In genomic region chr4:81627714-81628495, GRCm38 (mm10) we compare ENCODE assay signal across 27 mouse cellular contexts.
DNase-seq lines count a peak whose midpoint lies in the region; ATAC-seq lines count a peak whose summit lies in the region.
"Had no signal": no experiment of that assay in that cellular context is flagged by ENCODE, and none has a peak within 500 bp of the region (broad histone marks: within the 10 kb centered on the region; RNA-seq: fewer than 3 reads in every experiment).

No protein-coding gene starts in this region.

- no peak overlapping the region for H3K27ac ChIP-seq in forebrain, embryonic 12.5 days
- H3K27ac ChIP-seq in forebrain, embryonic 16.5 days (ENCODE audit: low read length), result no peak overlapping the region
- no peak overlapping the region for H3K27ac ChIP-seq in neural tube, embryonic 11.5 days (ENCODE audit: low read depth, low read length)
- H3K27ac ChIP-seq: heart, embryonic 10.5 days; heart, embryonic 15.5 days; left cerebral cortex, adult 2 months; liver, embryonic 12.5 days; midbrain, embryonic 10.5 days; midbrain, embryonic 15.5 days had no signal

- ATAC-seq in forebrain, embryonic 12.5 days (ENCODE audit: low FRiP score), result 0 out of 2 replicates have a peak, but pooled peaks have one; percentile 36
- ATAC-seq in forebrain, embryonic 16.5 days, result no peak
- peak; percentile 75 for ATAC-seq in neural tube, embryonic 11.5 days (ENCODE audit: insufficient read depth, low FRiP score, low TSS enrichment)
- ATAC-seq: CD4-positive, CD25-positive, alpha-beta regulatory T cell, adult 4 months; forebrain, postnatal 0 days; intestine, postnatal 0 days; liver, embryonic 12.5 days; liver, postnatal 0 days; midbrain, embryonic 15.5 days had no signal

- no peaks in the 10 kb centered on the region for H3K27me3 ChIP-seq in forebrain, embryonic 12.5 days
- no peaks in the 10 kb centered on the region for H3K27me3 ChIP-seq in forebrain, embryonic 16.5 days (replicated peaks; ENCODE audit: control insufficient read depth, insufficient read depth, low read length)
- no peaks in the 10 kb centered on the region for H3K27me3 ChIP-seq in neural tube, embryonic 11.5 days (ENCODE audit: control insufficient read depth, insufficient read depth, low read length)
- H3K27me3 ChIP-seq: heart, embryonic 15.5 days; liver, embryonic 12.5 days; midbrain, embryonic 15.5 days had no signal

- 73% methylated on average over 12 of the region's 12 CpGs for WGBS in forebrain, embryonic 12.5 days
- WGBS in forebrain, embryonic 16.5 days, result 72% methylated on average over 12 of the region's 12 CpGs
- 25% methylated on average over 12 of the region's 12 CpGs for WGBS in neural tube, embryonic 11.5 days

- no peaks in the 10 kb centered on the region for H3K9me3 ChIP-seq in forebrain, embryonic 12.5 days
- no peaks in the 10 kb centered on the region for H3K9me3 ChIP-seq in forebrain, embryonic 16.5 days (ENCODE audit: control insufficient read depth, low read length)
- no peaks in the 10 kb centered on the region for H3K9me3 ChIP-seq in neural tube, embryonic 11.5 days (ENCODE audit: control insufficient read depth, low read length)
- H3K9me3 ChIP-seq: heart, embryonic 10.5 days; heart, embryonic 15.5 days; liver, embryonic 12.5 days; midbrain, embryonic 10.5 days; midbrain, embryonic 15.5 days had no signal

- H3K4me2 ChIP-seq in forebrain, embryonic 12.5 days, result no peak overlapping the region
- H3K4me2 ChIP-seq in forebrain, embryonic 16.5 days (ENCODE audit: low read length), result no peak overlapping the region
- H3K4me2 ChIP-seq in neural tube, embryonic 11.5 days (ENCODE audit: low read depth), result no peak overlapping the region
- H3K4me2 ChIP-seq: heart, embryonic 15.5 days; liver, embryonic 12.5 days; midbrain, embryonic 15.5 days had no signal

- H3K4me3 ChIP-seq in forebrain, embryonic 12.5 days (replicated peaks), result no peak overlapping the region
- no peak overlapping the region for H3K4me3 ChIP-seq in forebrain, embryonic 16.5 days (replicated peaks; ENCODE audit: low read length)
- H3K4me3 ChIP-seq in neural tube, embryonic 11.5 days (ENCODE audit: low read depth, low read length), result no peak overlapping the region
- H3K4me3 ChIP-seq: heart, embryonic 10.5 days; heart, embryonic 15.5 days; left cerebral cortex, adult 2 months; liver, embryonic 12.5 days; midbrain, embryonic 10.5 days; midbrain, embryonic 15.5 days had no signal

- no peak for DNase-seq in neural tube, embryonic 11.5 days (ENCODE audit: low spot score)
- DNase-seq in neural tube, embryonic 10.5 days (ENCODE audit: extremely low spot score, low spot score), result no peak
- peak; percentile 68 for DNase-seq in mesoderm, embryonic 11.5 days (ENCODE audit: low read depth, low spot score)
- DNase-seq in lung, postnatal 14 days, result no peak
- no peak for DNase-seq in lung, postnatal 10 days
- DNase-seq: adrenal gland, postnatal 25 days; cerebellum, adult 2 months; cerebellum, postnatal 14 days; forebrain, postnatal 0 days; gastrocnemius, postnatal 14 days; heart, adult 11 months; kidney, postnatal 25 days; liver, postnatal 0 days; right cerebral cortex, adult 18-20 months; right cerebral cortex, postnatal 4 days; thymus, adult 2 months; thymus, postnatal 36 days had no signal

- no peak overlapping the region for H3K9ac ChIP-seq in forebrain, embryonic 12.5 days
- no peak overlapping the region for H3K9ac ChIP-seq in forebrain, embryonic 16.5 days (replicated peaks; ENCODE audit: low read depth, low read length)
- no peak overlapping the region for H3K9ac ChIP-seq in neural tube, embryonic 11.5 days (ENCODE audit: low read length)
- H3K9ac ChIP-seq: forebrain, postnatal 0 days; heart, embryonic 15.5 days; liver, embryonic 12.5 days; liver, postnatal 0 days; midbrain, embryonic 15.5 days had no signal

- H3K4me1 ChIP-seq in forebrain, embryonic 12.5 days, result no peaks in the 10 kb centered on the region
- H3K4me1 ChIP-seq in forebrain, embryonic 16.5 days (replicated peaks; ENCODE audit: control insufficient read depth, insufficient read depth, low read length), result 0 out of 2 replicates have a peak, but pooled peaks cover 4% of the 10 kb centered on the region
- no peaks in the 10 kb centered on the region for H3K4me1 ChIP-seq in neural tube, embryonic 11.5 days (ENCODE audit: control insufficient read depth, insufficient read depth, low read length)
- H3K4me1 ChIP-seq: heart, embryonic 10.5 days; liver, embryonic 12.5 days; midbrain, embryonic 15.5 days had no signal

- H3K36me3 ChIP-seq in forebrain, embryonic 12.5 days (replicated peaks), result no peaks in the 10 kb centered on the region
- H3K36me3 ChIP-seq in forebrain, embryonic 16.5 days (ENCODE audit: control insufficient read depth, insufficient read depth), result no peaks in the 10 kb centered on the region
- H3K36me3 ChIP-seq in neural tube, embryonic 11.5 days (ENCODE audit: control insufficient read depth, insufficient read depth, low read length), result no peaks in the 10 kb centered on the region
- H3K36me3 ChIP-seq: heart, embryonic 10.5 days; heart, embryonic 15.5 days; liver, embryonic 12.5 days; midbrain, embryonic 10.5 days; midbrain, embryonic 15.5 days had no signal
